Mouse (Mus musculus) activated CD4-positive, CD25-positive, alpha-beta regulatory T cell, adult 9 weeks (primary cell): Measurements from ENCODE around the gene Zbtb7b. TPM values are rescaled to one million over a fixed set of nuclear protein-coding genes. Genes with fewer than 3 reads are reported as not detected.

ENCODE experiments used
- polyA plus RNA-seq: library from polyadenylated mRNA; unstranded; fragments of 100-300 nt; shearing (Covaris generic); gene quantifications from one replicate; pipeline ENCODE4 v1.2.1, GENCODE M21; 2017

The Zbtb7b gene
- 74.9 TPM for polyA plus RNA-seq

GRCm38 (mm10) chr3:89394006-89394893 lies at the start of gene Zbtb7b:
Gene Zbtb7b, minus strand, starts transcription at chr3:89394776.

GRCm38 (mm10) chr3:89436176-89437113 lies 41.9 kb upstream of the Zbtb7b start, which contains the start of gene Pbxip1:
Gene Pbxip1, plus strand, starts transcription at chr3:89436706.

GRCm38 (mm10) chr3:89430171-89431159 lies 35.9 kb upstream of the Zbtb7b start, which contains the start of gene Pygo2:
Gene Pygo2, plus strand, starts transcription at chr3:89430214.

GRCm38 (mm10) chr3:89418170-89418860 lies 23.7 kb upstream of the Zbtb7b start, which contains the start of the genes Cks1b and Shc1:
Gene Cks1b, minus strand, starts transcription at chr3:89418383.
Gene Shc1, plus strand, starts transcription at chr3:89418443.

GRCm38 (mm10) chr3:89411490-89412393 lies 17.2 kb upstream of the Zbtb7b start, which contains the start of gene Flad1:
Gene Flad1, minus strand, starts transcription at chr3:89411870.

GRCm38 (mm10) chr3:89402693-89403092 lies 8.1 kb upstream of the Zbtb7b start, which contains the start of gene Lenep:
Gene Lenep, minus strand, starts transcription at chr3:89402793.

GRCm38 (mm10) chr3:89365153-89365485 lies 29.5 kb downstream of the Zbtb7b start, which contains the start of gene Dcst1:
Gene Dcst1, minus strand, starts transcription at chr3:89365253.

GRCm38 (mm10) chr3:89361675-89362074 lies 32.9 kb downstream of the Zbtb7b start, which contains the start of gene Dcst2:
Gene Dcst2, plus strand, starts transcription at chr3:89361975.

GRCm38 (mm10) chr3:89349869-89350501 lies 44.6 kb downstream of the Zbtb7b start, which contains the start of gene Adam15:
Gene Adam15, minus strand, starts transcription at chr3:89349996.

GRCm38 (mm10) chr3:89337721-89338578 lies 56.6 kb downstream of the Zbtb7b start, which contains the start of gene Efna4:
Gene Efna4, minus strand, starts transcription at chr3:89338028.

Other genes with a start within 250 kb of the Zbtb7b start
- gene Hcn3, start 234.6 kb downstream of the Zbtb7b start, polyA plus RNA-seq: 0.73 TPM
- 36.9 TPM for gene Clk2, start 230.0 kb downstream of the Zbtb7b start, polyA plus RNA-seq
- 291 TPM for gene Scamp3, start 217.3 kb downstream of the Zbtb7b start, polyA plus RNA-seq
- 230 TPM for gene Fam189b, start 211.6 kb downstream of the Zbtb7b start, polyA plus RNA-seq
- gene Gba, start 191.8 kb downstream of the Zbtb7b start, polyA plus RNA-seq: 139 TPM
- gene Thbs3, start 179.6 kb downstream of the Zbtb7b start, polyA plus RNA-seq: 2.8 TPM
- gene Mtx1, start 167.7 kb downstream of the Zbtb7b start, polyA plus RNA-seq: 120 TPM
- gene Muc1, start 165.7 kb downstream of the Zbtb7b start, polyA plus RNA-seq: 2.7 TPM
- gene Krtcap2, start 148.8 kb downstream of the Zbtb7b start, polyA plus RNA-seq: 285 TPM
- 5.0 TPM for gene Trim46, start 148.5 kb downstream of the Zbtb7b start, polyA plus RNA-seq
- gene Dpm3, start 135.4 kb downstream of the Zbtb7b start, polyA plus RNA-seq: 99.0 TPM
- 249 TPM for gene Slc50a1, start 124.2 kb downstream of the Zbtb7b start, polyA plus RNA-seq
- gene Efna1, start 113.6 kb downstream of the Zbtb7b start, polyA plus RNA-seq: not detected
- not detected for gene Efna3, start 71.8 kb downstream of the Zbtb7b start, polyA plus RNA-seq
- gene Efna4, start 56.7 kb downstream of the Zbtb7b start, polyA plus RNA-seq: 0.62 TPM
- gene Adam15, start 44.8 kb downstream of the Zbtb7b start, polyA plus RNA-seq: 14.5 TPM
- gene Dcst2, start 32.8 kb downstream of the Zbtb7b start, polyA plus RNA-seq: 0.28 TPM
- 0.27 TPM for gene Dcst1, start 29.5 kb downstream of the Zbtb7b start, polyA plus RNA-seq
- gene Lenep, start 8.0 kb upstream of the Zbtb7b start, polyA plus RNA-seq: not detected
- gene Flad1, start 17.1 kb upstream of the Zbtb7b start, polyA plus RNA-seq: 66.1 TPM
- 29.8 TPM for gene Cks1b, start 23.6 kb upstream of the Zbtb7b start, polyA plus RNA-seq
- 86.1 TPM for gene Shc1, start 23.7 kb upstream of the Zbtb7b start, polyA plus RNA-seq
- gene Pygo2, start 35.4 kb upstream of the Zbtb7b start, polyA plus RNA-seq: 31.5 TPM
- gene Pbxip1, start 41.9 kb upstream of the Zbtb7b start, polyA plus RNA-seq: 176 TPM
- gene Pmvk, start 59.8 kb upstream of the Zbtb7b start, polyA plus RNA-seq: 22.6 TPM
- not detected for gene Kcnn3, start 125.4 kb upstream of the Zbtb7b start, polyA plus RNA-seq